Mouse (Mus musculus) small intestine, adult 2 months (tissue): ENCODE measurements around the gene Atp6v0b. TPM values are rescaled to one million over a fixed set of nuclear protein-coding genes. Genes with fewer than 3 reads are reported as not detected.

ENCODE experiments used
- H3K27ac ChIP-seq: fragments of 200-500 bp; 2 replicates; pipeline ENCODE4 v1.5.1; 2012; ENCODE audit warnings: low read depth, low read length, control low read depth, inconsistent platforms; ENCODE audit not compliant: insufficient read depth
- H3K27me3 ChIP-seq: fragments of 200-500 bp; 2 replicates; pipeline ENCODE4 v1.6.1; 2012; ENCODE audit warnings: mild to moderate bottlenecking, moderate library complexity, low read length, inconsistent platforms; ENCODE audit not compliant: control insufficient read depth, insufficient read depth
- H3K36me3 ChIP-seq: fragments of 200-500 bp; 2 replicates; pipeline ENCODE4 v1.6.1; 2012; ENCODE audit warnings: mild to moderate bottlenecking, low read length, control low read depth, inconsistent platforms; ENCODE audit not compliant: control insufficient read depth, insufficient read depth
- H3K4me1 ChIP-seq: fragments of 200-500 bp; 2 replicates; pipeline ENCODE4 v1.6.1; 2012; ENCODE audit warnings: low read length, inconsistent platforms, mixed read lengths; ENCODE audit not compliant: control insufficient read depth, insufficient read depth, insufficient read length
- H3K4me3 ChIP-seq: fragments of 200-500 bp; 2 replicates; pipeline ENCODE4 v1.5.1; 2012; ENCODE audit warnings: low read depth, mild to moderate bottlenecking, control low read depth, inconsistent platforms, low read length, moderate library complexity
- CTCF ChIP-seq: fragments of 200-500 bp; IDR thresholded peaks from 2 replicates; pipeline ENCODE4 v1.5.1; 2012; ENCODE audit warnings: low read depth, mild to moderate bottlenecking, control low read depth, inconsistent platforms, low read length, moderate library complexity, mixed read lengths; ENCODE audit not compliant: insufficient replicate concordance, insufficient read length; ENCODE audit errors: extremely low read depth
- POLR2A ChIP-seq: fragments of 200-500 bp; IDR thresholded peaks from 2 replicates; pipeline ENCODE4 v1.6.1; 2012; ENCODE audit warnings: low read depth, mild to moderate bottlenecking, control low read depth, inconsistent platforms, low read length, moderate library complexity
- WGBS: fragments of 180-500 bp; shearing (Covaris S2); methylation state at CpG from one replicate; pipeline ENCODE4 v1.1.7; 2018; 5-methylcytosine and 5-hydroxymethylcytosine counted together
- polyA plus RNA-seq: library from polyadenylated mRNA; depleted of rRNA; stranded (reverse); fragments of >200 nt; gene quantifications from 2 replicates; pipeline ENCODE4 v1.2.3, GENCODE M21; 2012

Gene Atp6v0b
- polyA plus RNA-seq, 1 experiment = 435 TPM

DNA sequence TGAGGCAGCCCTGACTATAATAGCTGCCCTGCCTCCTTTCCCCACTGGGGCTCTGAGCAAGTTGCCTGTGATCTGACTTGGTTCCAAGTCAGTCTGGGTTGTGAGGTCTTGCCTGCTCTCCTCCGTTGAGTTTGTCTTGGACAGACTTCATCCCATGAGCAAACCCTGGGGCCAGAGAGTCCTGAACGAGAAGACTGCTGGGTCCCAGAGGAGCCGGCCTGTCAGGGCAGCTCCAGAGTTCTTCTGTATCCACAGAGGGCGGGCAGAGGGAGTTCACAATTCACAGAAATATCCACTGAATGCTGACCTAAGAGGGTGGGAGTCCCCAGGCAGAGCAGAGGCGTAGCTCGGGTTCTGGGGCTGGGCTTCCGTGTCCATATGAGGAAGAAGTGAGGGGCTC is 36.3 kb downstream of the Atp6v0b start:
- 86% methylated on average over 7 of the region's 7 CpGs for WGBS
- no peak overlapping the region for H3K4me3 ChIP-seq
- 0 out of 2 replicates have a peak, but pooled peaks cover 2% of the 10 kb centered on the region for H3K4me1 ChIP-seq
- no peaks in the 10 kb centered on the region for H3K36me3 ChIP-seq
- H3K27me3 ChIP-seq = no peaks in the 10 kb centered on the region
- H3K27ac ChIP-seq = no peak overlapping the region
- TF ChIP-seq CTCF (no peak), POLR2A (no peak)

DNA sequence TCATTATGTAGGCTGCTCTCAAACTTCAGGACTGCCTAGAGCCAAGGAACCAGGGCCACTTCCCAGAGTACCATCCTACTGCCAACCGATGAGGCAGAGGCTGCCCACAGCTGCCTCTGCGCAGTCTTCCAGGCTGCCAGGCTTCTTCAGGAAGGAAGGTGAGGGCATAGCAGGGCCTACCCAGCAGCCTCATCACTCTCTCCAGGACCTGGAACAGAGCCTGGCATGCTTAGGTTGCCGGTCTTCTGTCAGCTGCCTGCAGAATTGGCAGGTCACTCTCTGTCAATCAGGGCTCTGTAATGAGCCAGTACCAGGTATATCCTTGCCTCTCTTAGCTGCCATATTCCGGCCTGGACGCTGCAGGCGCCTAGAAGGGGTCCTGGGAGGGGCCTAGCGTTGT is 37.0 kb downstream of the Atp6v0b start:
- Histone ChIP-seq H3K27me3 (no peaks in the 10 kb centered on the region), H3K27ac (no peak overlapping the region), H3K4me3 (no peak overlapping the region), H3K36me3 (no peaks in the 10 kb centered on the region), H3K4me1 (0 out of 2 replicates have a peak, but pooled peaks cover 2% of the 10 kb centered on the region)
- no peak for TF ChIP-seq POLR2A
- TF ChIP-seq CTCF = no peak
- WGBS = 87% methylated on average over 7 of the region's 7 CpGs

- no peaks in the 10 kb centered on the region for H3K27me3 ChIP-seq
- H3K4me1 ChIP-seq = 0 out of 2 replicates have a peak, but pooled peaks cover 2% of the 10 kb centered on the region
- no peak for TF ChIP-seq POLR2A
- H3K27ac ChIP-seq = no peak overlapping the region
- no peak overlapping the region for H3K4me3 ChIP-seq
- no peaks in the 10 kb centered on the region for H3K36me3 ChIP-seq
- WGBS = 93% methylated on average over 5 of the region's 5 CpGs
Measured at GRCm38 (mm10) chr4:117849506-117849905, 37.6 kb downstream of the Atp6v0b start.

DNA sequence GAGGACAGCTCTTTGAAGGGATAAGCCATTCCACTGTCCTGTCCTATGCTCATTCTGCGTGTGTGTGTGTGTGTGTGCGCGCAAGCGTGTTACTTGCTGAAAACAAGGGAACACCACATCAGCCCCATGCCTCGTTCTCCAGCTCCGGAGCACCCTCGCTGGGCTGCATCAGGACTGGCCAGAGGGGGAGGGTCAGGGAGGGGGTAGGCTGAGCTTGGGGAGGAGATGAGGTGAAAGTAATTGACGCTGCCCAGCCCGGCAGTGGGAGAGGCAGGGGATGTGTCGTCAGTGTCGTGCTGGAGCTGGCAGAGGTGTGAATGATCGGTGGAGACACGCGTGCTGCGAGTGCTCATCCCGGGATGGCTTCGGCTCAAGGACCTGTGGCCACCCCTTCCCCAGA is 38.1 kb downstream of the Atp6v0b start:
- TF ChIP-seq POLR2A (no peak), CTCF (no peak)
- no peak overlapping the region for H3K4me3 ChIP-seq
- H3K36me3 ChIP-seq = no peaks in the 10 kb centered on the region
- no peaks in the 10 kb centered on the region for H3K27me3 ChIP-seq
- 90% methylated on average over 17 of the region's 17 CpGs for WGBS
- no peak overlapping the region for H3K27ac ChIP-seq
- H3K4me1 ChIP-seq = 0 out of 2 replicates have a peak, but pooled peaks cover 2% of the 10 kb centered on the region

DNA sequence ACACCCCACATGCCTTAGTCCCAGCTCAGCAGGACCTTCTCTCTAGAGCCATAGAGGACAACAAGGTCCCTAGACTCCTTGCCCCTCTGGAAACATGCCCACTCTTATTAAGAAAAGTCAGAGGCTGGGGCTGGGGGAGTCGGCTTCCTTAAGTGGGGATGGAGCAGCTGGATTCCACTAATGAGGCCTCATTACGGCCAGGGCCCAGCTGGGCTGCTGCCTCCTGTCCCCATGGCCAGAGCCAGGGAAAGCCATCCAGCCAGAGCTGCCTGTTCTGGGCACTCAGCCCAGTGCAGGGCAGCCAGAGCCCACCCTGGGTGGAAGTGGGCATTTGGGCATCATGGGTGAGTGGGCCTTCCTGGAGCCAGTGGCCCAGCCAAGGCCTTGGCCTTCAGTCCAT is 40.1 kb downstream of the Atp6v0b start:
- H3K27ac ChIP-seq = no peak overlapping the region
- no peaks in the 10 kb centered on the region for H3K4me1 ChIP-seq
- no peaks in the 10 kb centered on the region for H3K36me3 ChIP-seq
- no peaks in the 10 kb centered on the region for H3K27me3 ChIP-seq
- TF ChIP-seq POLR2A (no peak), CTCF (no peak)
- WGBS = 73% methylated on average over 2 of the region's 2 CpGs
- H3K4me3 ChIP-seq = no peak overlapping the region

- whole genome bisulfite sequencing = 91% methylated on average over 4 of the region's 4 CpGs
- TF ChIP-seq CTCF = no peak
- no peak for TF ChIP-seq POLR2A
- no peak overlapping the region for H3K4me3 ChIP-seq
Measured at GRCm38 (mm10) chr4:117846261-117846660, 40.9 kb downstream of the Atp6v0b start.

DNA sequence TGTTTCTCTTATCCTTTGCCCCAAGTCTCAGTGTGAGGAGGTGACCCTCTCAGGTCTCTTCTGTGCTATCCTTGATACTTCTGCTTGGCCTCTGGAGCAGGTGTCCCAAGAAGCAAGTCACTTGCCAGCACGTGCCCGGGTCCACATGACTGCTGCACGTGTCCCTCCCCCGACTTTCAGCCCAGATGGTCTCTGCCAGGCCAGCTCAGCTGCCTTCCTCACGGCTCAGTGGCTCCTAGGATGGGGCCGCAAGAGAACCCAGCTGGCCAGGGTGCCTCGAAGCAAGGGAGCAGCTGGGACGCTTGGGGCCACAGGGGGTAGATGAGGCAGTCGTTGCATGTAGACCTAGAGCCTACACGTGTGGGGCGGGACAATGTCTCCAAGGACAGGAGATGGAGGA is 41.8 kb downstream of the Atp6v0b start:
- no peak overlapping the region for H3K27ac ChIP-seq
- TF ChIP-seq POLR2A (no peak), CTCF (no peak)
- no peaks in the 10 kb centered on the region for H3K27me3 ChIP-seq
- H3K4me1 ChIP-seq = no peaks in the 10 kb centered on the region
- no peaks in the 10 kb centered on the region for H3K36me3 ChIP-seq
- no peak overlapping the region for H3K4me3 ChIP-seq
- WGBS = 87% methylated on average over 11 of the region's 11 CpGs

More at GRCm38 (mm10) chr4:117846261-117846660, 40.9 kb downstream of the Atp6v0b start:
- H3K4me1 ChIP-seq = no peaks in the 10 kb centered on the region
- H3K27ac ChIP-seq = no peak overlapping the region
- no peaks in the 10 kb centered on the region for H3K27me3 ChIP-seq
- H3K36me3 ChIP-seq = no peaks in the 10 kb centered on the region

DNA sequence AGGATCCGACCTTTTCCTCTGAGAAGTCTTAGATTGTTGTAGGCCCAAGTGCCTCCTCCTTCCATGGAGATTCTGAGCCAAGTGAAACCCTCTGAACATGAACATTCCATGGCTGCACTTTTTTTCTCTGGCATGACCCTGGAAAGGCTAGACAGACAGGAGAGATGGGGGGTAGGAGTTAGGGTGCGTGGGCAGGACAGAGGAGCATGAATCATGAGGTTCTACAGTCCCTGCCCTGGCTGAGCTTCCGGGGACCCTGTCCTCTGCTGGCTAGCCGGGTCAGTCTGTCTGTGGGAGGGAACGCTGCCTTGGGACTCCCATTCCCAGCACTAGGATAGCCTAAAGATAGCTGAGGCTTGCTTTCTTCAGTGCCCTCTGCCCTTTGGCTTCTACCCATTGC is 42.7 kb downstream of the Atp6v0b start:
- Histone ChIP-seq H3K27me3 (no peaks in the 10 kb centered on the region), H3K36me3 (no peaks in the 10 kb centered on the region)
- 91% methylated on average over 5 of the region's 5 CpGs for WGBS

More for the DNA sequence above, 42.7 kb downstream of the Atp6v0b start:
- Histone ChIP-seq H3K4me3 (no peak overlapping the region), H3K4me1 (peaks cover 2% of the 10 kb centered on the region; the same call in 1 of the 2 replicates), H3K27ac (no peak overlapping the region)
- TF ChIP-seq CTCF = no peak
- no peak for TF ChIP-seq POLR2A
